Mouse (Mus musculus): ENCODE measurements around the gene Amdhd1.
"Not testable (repeated sequence)": the region's sequence is repeated elsewhere in the genome, so short reads cannot be mapped to it uniquely, and the experiment has no call there.

GRCm38 (mm10) chr10:93557971-93558370 lies 18.1 kb upstream of the Amdhd1 start:
- not testable (repeated sequence) for TF ChIP-seq TAL1, GATA1 (IDR thresholded peaks at IDR 0.05; ENCODE audit: low read length)
